Mouse (Mus musculus): ENCODE results near the gene Apoa5. TPM values are rescaled to one million over a fixed set of nuclear protein-coding genes. Genes with fewer than 3 reads are reported as not detected.
A peak's percentile ranks its signal among the peaks of the same experiment; 100 is the strongest.

Gene Apoa5
- polyA plus RNA-seq, 1 experiment: not detected

GRCm38 (mm10) chr9:46282631-46283436 is 14.4 kb downstream of the Apoa5 start, which contains the start of gene Bud13:
Gene Bud13 (plus strand): TSS chr9:46283008.
- peak; percentile 94 for DNase-seq
- peaks cover 2% of the 10 kb centered on the region; the same call in 1 of the 2 replicates for H3K4me1 ChIP-seq (ENCODE audit: control insufficient read depth, insufficient read depth, low read length)
- H3K36me3 ChIP-seq (ENCODE audit: control insufficient read depth, insufficient read depth, low read length): no peaks in the 10 kb centered on the region; the same call in 1 of the 2 replicates
- peak within 1 kb of the TSS; percentile 2; the same call in 1 of the 2 replicates for H3K27ac ChIP-seq (ENCODE audit: insufficient read depth, low read depth, low read length)
- H3K27me3 ChIP-seq (replicated peaks; ENCODE audit: control insufficient read depth, insufficient read depth, low read length): no peaks in the 10 kb centered on the region
- TF ChIP-seq POLR2A (IDR thresholded peaks at IDR 0.05; ENCODE audit: low read depth, low read length) (peak; percentile 47), CTCF (conservative IDR thresholded peaks at IDR 0.05; ENCODE audit: insufficient read depth, insufficient read length, low read depth, low read length) (peak; percentile 45; the same call in 1 of the 2 replicates)
- H3K4me3 ChIP-seq (ENCODE audit: insufficient read depth, low read depth, low read length): peak within 1 kb of the TSS; percentile 86
- under 1% methylated on average over 55 of the region's 55 CpGs for WGBS

- Histone ChIP-seq H3K4me1 (ENCODE audit: control insufficient read depth, insufficient read depth, low read length) (no peaks in the 10 kb centered on the region), H3K27ac (ENCODE audit: insufficient read depth, low read depth, low read length) (no peak overlapping the region), H3K4me3 (ENCODE audit: insufficient read depth, low read depth, low read length) (no peak overlapping the region), H3K27me3 (replicated peaks; ENCODE audit: control insufficient read depth, insufficient read depth, low read length) (no peaks in the 10 kb centered on the region), H3K36me3 (ENCODE audit: control insufficient read depth, insufficient read depth, low read length) (no peaks in the 10 kb centered on the region)
- TF ChIP-seq CTCF (conservative IDR thresholded peaks at IDR 0.05; ENCODE audit: insufficient read depth, insufficient read length, low read depth, low read length) (no peak), POLR2A (IDR thresholded peaks at IDR 0.05; ENCODE audit: low read depth, low read length) (no peak)
- WGBS: 67% methylated on average over 4 of the region's 4 CpGs
- peak; percentile 24 for DNase-seq
These were observed 29.9 kb downstream of the Apoa5 start for GRCm38 (mm10) chr9:46298381-46298780.

- TF ChIP-seq CTCF (conservative IDR thresholded peaks at IDR 0.05; ENCODE audit: insufficient read depth, insufficient read length, low read depth, low read length) (peak; percentile 97), POLR2A (IDR thresholded peaks at IDR 0.05; ENCODE audit: low read depth, low read length) (no peak)
- Histone ChIP-seq H3K36me3 (ENCODE audit: control insufficient read depth, insufficient read depth, low read length) (no peaks in the 10 kb centered on the region), H3K4me1 (ENCODE audit: control insufficient read depth, insufficient read depth, low read length) (no peaks in the 10 kb centered on the region), H3K4me3 (ENCODE audit: insufficient read depth, low read depth, low read length) (no peak overlapping the region), H3K27me3 (replicated peaks; ENCODE audit: control insufficient read depth, insufficient read depth, low read length) (no peaks in the 10 kb centered on the region), H3K27ac (ENCODE audit: insufficient read depth, low read depth, low read length) (no peak overlapping the region)
- DNase-seq: peak; percentile 38
- 8% methylated on average over 2 of the region's 2 CpGs for WGBS
These were observed 33.7 kb downstream of the Apoa5 start for GRCm38 (mm10) chr9:46302142-46302541.

GRCm38 (mm10) chr9:46309121-46309520 is 40.7 kb downstream of the Apoa5 start:
- WGBS: 15% methylated on average over 7 of the region's 7 CpGs
- DNase-seq: peak; percentile 22
- no peak overlapping the region for H3K4me3 ChIP-seq (ENCODE audit: insufficient read depth, low read depth, low read length)

GRCm38 (mm10) chr9:46314507-46314906 is 46.1 kb downstream of the Apoa5 start:
- DNase-seq: peak; percentile 67
- Histone ChIP-seq H3K36me3 (ENCODE audit: control insufficient read depth, insufficient read depth, low read length) (no peaks in the 10 kb centered on the region), H3K4me1 (ENCODE audit: control insufficient read depth, insufficient read depth, low read length) (no peaks in the 10 kb centered on the region), H3K27ac (ENCODE audit: insufficient read depth, low read depth, low read length) (no peak overlapping the region), H3K27me3 (replicated peaks; ENCODE audit: control insufficient read depth, insufficient read depth, low read length) (no peaks in the 10 kb centered on the region), H3K4me3 (ENCODE audit: insufficient read depth, low read depth, low read length) (no peak overlapping the region)
- TF ChIP-seq POLR2A (IDR thresholded peaks at IDR 0.05; ENCODE audit: low read depth, low read length): no peak
- peak; percentile 99; the same call in 1 of the 2 replicates for TF ChIP-seq CTCF (conservative IDR thresholded peaks at IDR 0.05; ENCODE audit: insufficient read depth, insufficient read length, low read depth, low read length)
- 7% methylated on average over 4 of the region's 4 CpGs for WGBS

More at GRCm38 (mm10) chr9:46309121-46309520, 40.7 kb downstream of the Apoa5 start:
- TF ChIP-seq CTCF (conservative IDR thresholded peaks at IDR 0.05; ENCODE audit: insufficient read depth, insufficient read length, low read depth, low read length) (peak; percentile 61), POLR2A (IDR thresholded peaks at IDR 0.05; ENCODE audit: low read depth, low read length) (no peak)
- H3K4me1 ChIP-seq (ENCODE audit: control insufficient read depth, insufficient read depth, low read length): no peaks in the 10 kb centered on the region
- no peaks in the 10 kb centered on the region for H3K36me3 ChIP-seq (ENCODE audit: control insufficient read depth, insufficient read depth, low read length)
- no peak overlapping the region for H3K27ac ChIP-seq (ENCODE audit: insufficient read depth, low read depth, low read length)
- H3K27me3 ChIP-seq (replicated peaks; ENCODE audit: control insufficient read depth, insufficient read depth, low read length): no peaks in the 10 kb centered on the region

- Histone ChIP-seq H3K4me1 (ENCODE audit: control insufficient read depth, insufficient read depth, low read length) (no peaks in the 10 kb centered on the region), H3K36me3 (ENCODE audit: control insufficient read depth, insufficient read depth, low read length) (no peaks in the 10 kb centered on the region), H3K27me3 (replicated peaks; ENCODE audit: control insufficient read depth, insufficient read depth, low read length) (no peaks in the 10 kb centered on the region), H3K27ac (ENCODE audit: insufficient read depth, low read depth, low read length) (no peak overlapping the region), H3K4me3 (ENCODE audit: insufficient read depth, low read depth, low read length) (no peak overlapping the region)
- no peak for DNase-seq
- 37% methylated on average over 2 of the region's 2 CpGs for WGBS
- TF ChIP-seq CTCF (conservative IDR thresholded peaks at IDR 0.05; ENCODE audit: insufficient read depth, insufficient read length, low read depth, low read length): no peak
- TF ChIP-seq POLR2A (IDR thresholded peaks at IDR 0.05; ENCODE audit: low read depth, low read length): no peak
These were observed 46.5 kb downstream of the Apoa5 start for GRCm38 (mm10) chr9:46314921-46315320.

GRCm38 (mm10) chr9:46315807-46316365 is 47.5 kb downstream of the Apoa5 start:
- TF ChIP-seq CTCF (conservative IDR thresholded peaks at IDR 0.05; ENCODE audit: insufficient read depth, insufficient read length, low read depth, low read length): no peak
- TF ChIP-seq POLR2A (IDR thresholded peaks at IDR 0.05; ENCODE audit: low read depth, low read length): no peak
- Histone ChIP-seq H3K27me3 (replicated peaks; ENCODE audit: control insufficient read depth, insufficient read depth, low read length) (no peaks in the 10 kb centered on the region), H3K27ac (ENCODE audit: insufficient read depth, low read depth, low read length) (no peak overlapping the region), H3K36me3 (ENCODE audit: control insufficient read depth, insufficient read depth, low read length) (no peaks in the 10 kb centered on the region), H3K4me3 (ENCODE audit: insufficient read depth, low read depth, low read length) (no peak overlapping the region), H3K4me1 (ENCODE audit: control insufficient read depth, insufficient read depth, low read length) (no peaks in the 10 kb centered on the region)
- no peak for DNase-seq
- 51% methylated on average over 11 of the region's 11 CpGs for WGBS
